ENCODE assay signal across 14 mouse cellular contexts in the genomic region with DNA sequence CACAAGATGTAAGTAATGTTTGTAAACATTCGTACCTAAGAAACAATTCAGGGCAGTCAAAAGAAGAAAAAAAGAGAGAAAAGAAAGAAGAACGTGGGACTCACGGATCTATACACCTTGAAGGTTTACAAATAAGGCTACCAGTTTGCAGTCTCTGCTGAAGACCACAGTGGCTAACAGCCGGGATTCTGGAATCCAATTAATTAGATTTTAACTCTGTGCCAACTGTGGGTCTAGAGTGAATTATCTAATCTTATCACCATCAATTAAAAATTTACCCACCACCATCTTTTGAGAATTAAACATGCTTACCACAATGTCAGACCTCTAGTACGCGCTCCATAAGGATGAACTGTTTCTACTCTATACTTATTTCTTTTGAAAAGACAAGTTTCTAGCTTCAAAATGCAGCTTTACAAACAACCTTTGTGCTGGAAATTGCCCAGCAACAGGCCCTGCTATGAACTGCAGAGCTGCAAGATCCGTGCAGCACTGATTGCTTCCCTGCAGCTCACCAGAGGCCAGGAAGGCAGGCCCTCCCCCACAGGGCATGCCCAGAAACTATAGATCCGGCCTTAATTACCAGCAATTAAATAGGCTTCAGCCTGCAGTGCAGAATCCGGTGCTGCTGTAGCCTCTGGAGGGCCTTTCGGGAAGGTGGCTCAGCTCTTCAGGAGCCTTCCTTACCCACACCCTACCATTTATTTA. TPM values are rescaled to one million over a fixed set of nuclear protein-coding genes. Genes with fewer than 3 reads are reported as not detected.
A peak's percentile ranks its signal among the peaks of the same experiment; 100 is the strongest.
DNase-seq lines count a peak whose midpoint lies in the region; ATAC-seq and TF ChIP-seq lines count a peak whose summit lies in the region.
"Had no signal": no experiment of that assay in that cellular context is flagged by ENCODE, and none has a peak within 500 bp of the region (broad histone marks: within the 10 kb centered on the region; RNA-seq: fewer than 3 reads in every experiment).

No protein-coding gene starts in this region.

- H3K9ac ChIP-seq in forebrain, embryonic 11.5 days (ENCODE audit: low read length) = no peak overlapping the region
- no peak overlapping the region for H3K9ac ChIP-seq in hindbrain, embryonic 15.5 days
- H3K9ac ChIP-seq in neural tube, embryonic 13.5 days = no peak overlapping the region
- H3K9ac ChIP-seq in kidney, embryonic 16.5 days (replicated peaks; ENCODE audit: low read length) = no peak overlapping the region
- H3K9ac ChIP-seq: heart, embryonic 12.5 days had no signal

- no peak overlapping the region; the same call in 1 of the 2 replicates for H3K4me2 ChIP-seq in forebrain, embryonic 11.5 days (ENCODE audit: low read depth, low read length, severe bottlenecking)
- H3K4me2 ChIP-seq in hindbrain, embryonic 15.5 days = no peak overlapping the region
- no peak overlapping the region for H3K4me2 ChIP-seq in neural tube, embryonic 13.5 days
- H3K4me2 ChIP-seq in kidney, embryonic 16.5 days (replicated peaks; ENCODE audit: low read depth, low read length) = no peak overlapping the region
- H3K4me2 ChIP-seq: heart, embryonic 12.5 days had no signal

- no peak for DNase-seq in layer of hippocampus, adult 2 months (ENCODE audit: low spot score in 2 of 2)
- DNase-seq in layer of hippocampus, postnatal 10 days (ENCODE audit: low spot score in 2 of 2) = no peak
- DNase-seq in forebrain, embryonic 11.5 days (ENCODE audit: low spot score) = peak; percentile 83
- DNase-seq in left cerebral cortex, postnatal 36 days (ENCODE audit: low spot score in 2 of 2) = no peak
- DNase-seq in T-cell, adult 2 months (ENCODE audit: low spot score) = no peak
- DNase-seq: cerebellum, postnatal 10 days; kidney, postnatal 25 days; right cerebral cortex, postnatal 25 days had no signal

- H3K27me3 ChIP-seq in forebrain, embryonic 11.5 days (ENCODE audit: control insufficient read depth, insufficient read depth, low read length) = no peaks in the 10 kb centered on the region
- H3K27me3 ChIP-seq in hindbrain, embryonic 15.5 days = no peaks in the 10 kb centered on the region
- no peaks in the 10 kb centered on the region for H3K27me3 ChIP-seq in neural tube, embryonic 13.5 days
- H3K27me3 ChIP-seq in kidney, embryonic 16.5 days (ENCODE audit: insufficient read depth, low read length) = no peaks in the 10 kb centered on the region
- H3K27me3 ChIP-seq: megakaryocyte, embryonic 14.5 days had no signal

- ATAC-seq in forebrain, embryonic 11.5 days (replicated peaks; ENCODE audit: low FRiP score) = peak; percentile 86
- ATAC-seq in hindbrain, embryonic 15.5 days (ENCODE audit: low FRiP score, low read depth) = 0 out of 2 replicates have a peak, but pooled peaks have one; percentile 62
- ATAC-seq in neural tube, embryonic 13.5 days (ENCODE audit: low read depth) = peak; percentile 36
- no peak for ATAC-seq in kidney, embryonic 16.5 days (ENCODE audit: low FRiP score, low TSS enrichment)

- peaks cover 21% of the 10 kb centered on the region for H3K4me1 ChIP-seq in forebrain, embryonic 11.5 days (replicated peaks; ENCODE audit: control insufficient read depth, insufficient read depth, low read length)
- peaks cover 21% of the 10 kb centered on the region for H3K4me1 ChIP-seq in hindbrain, embryonic 15.5 days (replicated peaks)
- H3K4me1 ChIP-seq in neural tube, embryonic 13.5 days (replicated peaks) = peaks cover 29% of the 10 kb centered on the region
- no peaks in the 10 kb centered on the region for H3K4me1 ChIP-seq in kidney, embryonic 16.5 days (ENCODE audit: insufficient read depth, low read length)
- H3K4me1 ChIP-seq: megakaryocyte, embryonic 14.5 days had no signal

- no peak for TF ChIP-seq CTCF in layer of hippocampus, adult 2 months (conservative IDR thresholded peaks at IDR 0.05)

- no peaks in the 10 kb centered on the region for H3K36me3 ChIP-seq in forebrain, embryonic 11.5 days (ENCODE audit: control insufficient read depth, insufficient read depth, low read length)
- H3K36me3 ChIP-seq in hindbrain, embryonic 15.5 days = no peaks in the 10 kb centered on the region
- no peaks in the 10 kb centered on the region for H3K36me3 ChIP-seq in neural tube, embryonic 13.5 days
- no peaks in the 10 kb centered on the region for H3K36me3 ChIP-seq in kidney, embryonic 16.5 days (ENCODE audit: insufficient read depth, low read length)
- H3K36me3 ChIP-seq: G1E; heart, embryonic 12.5 days had no signal

- intact Hi-C loops in left cerebral cortex, postnatal 36 days (cut with DNase I) = no loop called here

- H3K4me3 ChIP-seq in layer of hippocampus, adult 2 months = no peak overlapping the region
- H3K4me3 ChIP-seq in forebrain, embryonic 11.5 days (ENCODE audit: low read depth, low read length) = no peak overlapping the region
- H3K4me3 ChIP-seq in hindbrain, embryonic 15.5 days = no peak overlapping the region
- H3K4me3 ChIP-seq in neural tube, embryonic 13.5 days = no peak overlapping the region
- H3K4me3 ChIP-seq in kidney, embryonic 16.5 days (ENCODE audit: low read length) = no peak overlapping the region
- H3K4me3 ChIP-seq: heart, embryonic 12.5 days; megakaryocyte, embryonic 14.5 days had no signal

- no peaks in the 10 kb centered on the region for H3K9me3 ChIP-seq in forebrain, embryonic 11.5 days (ENCODE audit: control insufficient read depth, low read length)
- no peaks in the 10 kb centered on the region for H3K9me3 ChIP-seq in hindbrain, embryonic 15.5 days
- H3K9me3 ChIP-seq in neural tube, embryonic 13.5 days = no peaks in the 10 kb centered on the region
- no peaks in the 10 kb centered on the region for H3K9me3 ChIP-seq in kidney, embryonic 16.5 days (ENCODE audit: low read length)
- H3K9me3 ChIP-seq: heart, embryonic 12.5 days had no signal

- WGBS in forebrain, embryonic 11.5 days = 24% methylated on average over 10 of the region's 10 CpGs
- 32% methylated on average over 10 of the region's 10 CpGs for WGBS in hindbrain, embryonic 15.5 days
- WGBS in neural tube, embryonic 13.5 days = 32% methylated on average over 10 of the region's 10 CpGs
- 44% methylated on average over 10 of the region's 10 CpGs for WGBS in kidney, embryonic 16.5 days

- H3K27ac ChIP-seq in layer of hippocampus, adult 2 months = peak overlapping the region; percentile 65; the same call in 1 of the 2 replicates
- H3K27ac ChIP-seq in forebrain, embryonic 11.5 days (ENCODE audit: low read depth, low read length) = peak overlapping the region; percentile 58; the same call in 1 of the 2 replicates
- H3K27ac ChIP-seq in hindbrain, embryonic 15.5 days (replicated peaks) = peak overlapping the region; percentile 32
- H3K27ac ChIP-seq in neural tube, embryonic 13.5 days (replicated peaks) = 0 out of 2 replicates have a peak overlapping the region, but pooled peaks have one; percentile 39
- H3K27ac ChIP-seq in kidney, embryonic 16.5 days (ENCODE audit: low read length) = no peak overlapping the region

RNA-seq across cellular contexts. Expression of gene Map1b, which starts 45.7 kb away (rescaled TPM):
- 100 to 1,000 TPM; 709 to 737 TPM for total RNA-seq in layer of hippocampus, adult 2 months (2021)
- 1,000 to 10,000 TPM; 1,031 to 1,111 TPM for total RNA-seq in layer of hippocampus, postnatal 10 days (2021)
- 823 and 854 TPM in 2 replicates for polyA plus RNA-seq in forebrain, embryonic 11.5 days (2014; fragmentation: Nextera tagmentation; extraction: Ambion mirVana)
- 2,014 and 2,064 TPM in 2 replicates for polyA plus RNA-seq in hindbrain, embryonic 15.5 days (2015; fragmentation: Nextera tagmentation; extraction: Ambion mirVana)
- polyA plus RNA-seq in neural tube, embryonic 13.5 days (2015; fragmentation: Nextera tagmentation; extraction: Ambion mirVana) = 1,780 and 1,799 TPM in 2 replicates
- 100 to 1,000 TPM; 586 to 655 TPM for total RNA-seq in left cerebral cortex, postnatal 36 days (2021)
- 48.2 and 58.4 TPM in 2 replicates for polyA plus RNA-seq in kidney, embryonic 16.5 days (2015; fragmentation: Nextera tagmentation; extraction: Ambion mirVana)
- polyA plus RNA-seq: G1E had no signal

Comparison
In these comparisons a context has a peak if more than half of its experiments do, and no peak if none do; other contexts are left out.
1. RNA of gene Map1b, which starts 45.7 kb away (polyA plus RNA-seq): 2,014 to 2,064 TPM in hindbrain, embryonic 15.5 days, 1,780 to 1,799 TPM in neural tube, embryonic 13.5 days and 823 to 854 TPM in forebrain, embryonic 11.5 days; 48.2 to 58.4 TPM in kidney, embryonic 16.5 days; every median in the first group is over 10 times any median in the second.